Mouse (Mus musculus): Measurements from ENCODE around the gene Rnf215. TPM values are rescaled to one million over a fixed set of nuclear protein-coding genes. Genes with fewer than 3 reads are reported as not detected.
A peak's percentile ranks its signal among the peaks of the same experiment; 100 is the strongest.

The Rnf215 gene
- 10.4 and 11.6 TPM in 2 replicates for polyA plus RNA-seq (2014; fragmentation: Nextera tagmentation; extraction: Ambion mirVana)

GRCm38 (mm10) chr11:4134986-4135935 is at the start of gene Rnf215:
TSS of gene Rnf215 (plus strand) at chr11:4135202.
- Histone ChIP-seq H3K4me2 (peak within 1 kb of the TSS; percentile 95), H3K9ac (ENCODE audit: low read depth, low read length) (peak within 1 kb of the TSS; percentile 93), H3K4me1 (replicated peaks; ENCODE audit: control insufficient read depth, insufficient read depth, low read length) (peaks cover 8% of the 10 kb centered on the region), H3K27ac (ENCODE audit: low read depth, low read length) (peak within 1 kb of the TSS; percentile 64), H3K4me3 (ENCODE audit: low read depth, low read length) (peak within 1 kb of the TSS; percentile 92), H3K36me3 (ENCODE audit: control insufficient read depth, insufficient read depth, low read length) (peaks cover 3% of the 10 kb centered on the region; the same call in 1 of the 2 replicates), H3K9me3 (ENCODE audit: control insufficient read depth, low read length) (peaks cover 3% of the 10 kb centered on the region; the same call in 1 of the 2 replicates), H3K27me3 (replicated peaks; ENCODE audit: control insufficient read depth, insufficient read depth, low read length) (no peaks in the 10 kb centered on the region)
- ATAC-seq (replicated peaks; ENCODE audit: low FRiP score) (peak; percentile 92), DNase-seq (ENCODE audit: low spot score) (peak; percentile 89)
- WGBS = 3% methylated on average over 63 of the region's 66 CpGs

GRCm38 (mm10) chr11:4086246-4086645 is 48.8 kb upstream of the Rnf215 start:
- Histone ChIP-seq H3K4me3 (ENCODE audit: low read depth, low read length) (no peak overlapping the region), H3K4me1 (replicated peaks; ENCODE audit: control insufficient read depth, insufficient read depth, low read length) (no peaks in the 10 kb centered on the region), H3K36me3 (ENCODE audit: control insufficient read depth, insufficient read depth, low read length) (peaks cover 6% of the 10 kb centered on the region), H3K27me3 (replicated peaks; ENCODE audit: control insufficient read depth, insufficient read depth, low read length) (no peaks in the 10 kb centered on the region), H3K9ac (ENCODE audit: low read depth, low read length) (no peak overlapping the region), H3K9me3 (ENCODE audit: control insufficient read depth, low read length) (peaks cover 6% of the 10 kb centered on the region), H3K27ac (ENCODE audit: low read depth, low read length) (no peak overlapping the region), H3K4me2 (no peak overlapping the region)
- 71% methylated on average over 1 of the region's 1 CpGs for WGBS
- ATAC-seq (replicated peaks; ENCODE audit: low FRiP score) = no peak
- no peak for DNase-seq (ENCODE audit: low spot score)

- Histone ChIP-seq H3K4me3 (ENCODE audit: low read depth, low read length) (no peak overlapping the region), H3K27ac (ENCODE audit: low read depth, low read length) (no peak overlapping the region), H3K4me1 (replicated peaks; ENCODE audit: control insufficient read depth, insufficient read depth, low read length) (no peaks in the 10 kb centered on the region), H3K36me3 (ENCODE audit: control insufficient read depth, insufficient read depth, low read length) (peaks cover 17% of the 10 kb centered on the region), H3K27me3 (replicated peaks; ENCODE audit: control insufficient read depth, insufficient read depth, low read length) (no peaks in the 10 kb centered on the region), H3K4me2 (no peak overlapping the region), H3K9ac (ENCODE audit: low read depth, low read length) (no peak overlapping the region), H3K9me3 (ENCODE audit: control insufficient read depth, low read length) (peaks cover 9% of the 10 kb centered on the region)
- no peak for DNase-seq (ENCODE audit: low spot score)
- no peak for ATAC-seq (replicated peaks; ENCODE audit: low FRiP score)
- WGBS = 61% methylated on average over 2 of the region's 2 CpGs
Measured at GRCm38 (mm10) chr11:4087267-4087666, 47.7 kb upstream of the Rnf215 start.

- Histone ChIP-seq H3K9ac (ENCODE audit: low read depth, low read length) (peak overlapping the region; percentile 73), H3K27ac (ENCODE audit: low read depth, low read length) (peak overlapping the region; percentile 17; the same call in 1 of the 2 replicates), H3K27me3 (replicated peaks; ENCODE audit: control insufficient read depth, insufficient read depth, low read length) (no peaks in the 10 kb centered on the region), H3K4me2 (peak overlapping the region; percentile 69), H3K4me3 (ENCODE audit: low read depth, low read length) (peak overlapping the region; percentile 71), H3K36me3 (ENCODE audit: control insufficient read depth, insufficient read depth, low read length) (peaks cover 23% of the 10 kb centered on the region), H3K9me3 (ENCODE audit: control insufficient read depth, low read length) (peaks cover 9% of the 10 kb centered on the region), H3K4me1 (replicated peaks; ENCODE audit: control insufficient read depth, insufficient read depth, low read length) (peaks cover 18% of the 10 kb centered on the region)
- WGBS = 74% methylated on average over 18 of the region's 18 CpGs
- DNase-seq (ENCODE audit: low spot score) = no peak
- ATAC-seq (replicated peaks; ENCODE audit: low FRiP score) = no peak
Measured at GRCm38 (mm10) chr11:4093459-4094377, 41.3 kb upstream of the Rnf215 start.

GRCm38 (mm10) chr11:4094378-4095170 is 40.4 kb upstream of the Rnf215 start:
- DNase-seq (ENCODE audit: low spot score) (peak; percentile 82), ATAC-seq (replicated peaks; ENCODE audit: low FRiP score) (peak; percentile 37)
- Histone ChIP-seq H3K4me2 (peak overlapping the region; percentile 69), H3K27me3 (replicated peaks; ENCODE audit: control insufficient read depth, insufficient read depth, low read length) (no peaks in the 10 kb centered on the region), H3K9me3 (ENCODE audit: control insufficient read depth, low read length) (peaks cover 9% of the 10 kb centered on the region), H3K4me1 (replicated peaks; ENCODE audit: control insufficient read depth, insufficient read depth, low read length) (peaks cover 18% of the 10 kb centered on the region), H3K4me3 (ENCODE audit: low read depth, low read length) (peak overlapping the region; percentile 71), H3K9ac (ENCODE audit: low read depth, low read length) (peak overlapping the region; percentile 73), H3K36me3 (ENCODE audit: control insufficient read depth, insufficient read depth, low read length) (peaks cover 23% of the 10 kb centered on the region), H3K27ac (ENCODE audit: low read depth, low read length) (peak overlapping the region; percentile 93)
- WGBS = 4% methylated on average over 23 of the region's 24 CpGs

- peak; percentile 78 for DNase-seq (ENCODE audit: low spot score)
- 7% methylated on average over 34 of the region's 34 CpGs for WGBS
- ATAC-seq (replicated peaks; ENCODE audit: low FRiP score) = peak; percentile 32
- peak within 1 kb of the TSS; percentile 69 for H3K4me2 ChIP-seq
- peaks cover 23% of the 10 kb centered on the region for H3K36me3 ChIP-seq (ENCODE audit: control insufficient read depth, insufficient read depth, low read length)
- peak within 1 kb of the TSS; percentile 93 for H3K27ac ChIP-seq (ENCODE audit: low read depth, low read length)
- H3K9me3 ChIP-seq (ENCODE audit: control insufficient read depth, low read length) = peaks cover 9% of the 10 kb centered on the region
- H3K27me3 ChIP-seq (replicated peaks; ENCODE audit: control insufficient read depth, insufficient read depth, low read length) = no peaks in the 10 kb centered on the region
- peak within 1 kb of the TSS; percentile 73 for H3K9ac ChIP-seq (ENCODE audit: low read depth, low read length)
- H3K4me3 ChIP-seq (ENCODE audit: low read depth, low read length) = peak within 1 kb of the TSS; percentile 71
- peaks cover 18% of the 10 kb centered on the region for H3K4me1 ChIP-seq (replicated peaks; ENCODE audit: control insufficient read depth, insufficient read depth, low read length)
Measured at GRCm38 (mm10) chr11:4095171-4096053, 39.6 kb upstream of the Rnf215 start, which contains the start of gene Mtfp1. TSS of gene Mtfp1 (minus strand) at chr11:4095445.
